Mouse (Mus musculus): ENCODE results near the gene Pcnx2.

The Pcnx2 gene

DNA sequence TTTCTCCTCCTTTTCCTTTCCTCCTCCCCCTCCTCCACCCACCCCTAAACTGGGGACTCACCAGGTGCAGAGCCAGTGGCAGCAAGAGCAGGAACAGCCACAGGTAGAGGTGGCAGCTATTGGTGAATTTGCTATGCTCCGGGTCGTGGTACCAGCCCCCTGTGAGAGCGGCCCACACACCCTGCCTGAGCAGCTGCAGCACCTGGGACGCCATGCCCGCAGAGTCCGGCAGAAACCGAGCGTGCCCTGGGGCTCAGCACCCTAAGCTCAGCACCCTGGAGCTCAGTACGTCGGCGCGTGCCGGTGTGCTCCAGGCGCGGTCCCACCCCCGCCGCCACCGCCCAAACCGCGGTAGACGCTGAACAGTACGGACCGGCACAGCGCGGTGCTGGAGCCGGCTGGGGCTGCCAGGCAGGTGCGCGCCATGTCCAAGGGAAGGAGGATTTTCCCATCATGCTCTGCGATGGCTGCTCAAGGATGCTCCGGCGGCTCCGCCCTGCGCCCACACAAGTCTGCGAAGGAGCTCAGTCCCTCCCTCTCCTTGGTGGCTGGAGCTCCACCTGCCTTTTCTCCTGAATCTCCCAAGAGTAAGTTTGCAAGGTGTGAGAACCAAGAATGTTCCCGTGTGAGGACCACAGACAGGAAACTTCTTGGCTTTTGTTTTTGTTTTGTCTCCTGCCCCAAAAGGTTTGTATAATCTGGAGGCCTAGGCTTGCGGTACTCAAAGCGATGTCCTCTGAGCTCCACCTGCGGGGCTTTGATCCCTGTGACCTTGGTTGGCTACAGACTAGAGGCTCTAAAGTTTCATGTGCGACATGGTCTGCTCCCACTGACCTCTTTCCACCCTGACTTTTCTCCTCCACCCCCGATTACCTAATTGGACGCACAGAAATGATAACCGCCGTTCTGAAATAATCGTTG lies at the start of gene Pcnx2:
Gene Pcnx2 (minus strand): TSS at position 450 of the 921 bp plus-strand sequence.
- in situ Hi-C loops (cut with MboI, MseI): no loop called here

DNA sequence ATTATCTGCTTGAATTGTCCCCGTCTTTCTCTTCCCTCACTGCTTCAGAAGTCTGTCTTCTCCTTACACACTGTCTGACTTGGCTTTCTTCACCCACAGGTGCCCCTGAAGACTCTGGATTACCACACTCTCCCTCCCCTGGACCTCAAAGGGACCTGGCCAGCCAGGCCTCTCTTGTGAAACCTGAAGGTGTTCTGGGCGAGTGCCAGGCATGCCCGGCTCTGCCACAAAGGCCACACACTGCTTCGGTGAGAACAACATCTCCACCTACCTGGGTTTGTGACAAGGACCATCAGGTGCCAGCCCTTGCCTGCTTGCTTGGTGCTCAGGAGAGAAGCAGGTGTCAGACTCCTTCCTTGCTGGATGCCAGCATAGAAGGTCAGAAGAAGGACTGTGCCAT lies 46.4 kb upstream of the Pcnx2 start:
- in situ Hi-C loops (cut with MboI, MseI): no loop called here

DNA sequence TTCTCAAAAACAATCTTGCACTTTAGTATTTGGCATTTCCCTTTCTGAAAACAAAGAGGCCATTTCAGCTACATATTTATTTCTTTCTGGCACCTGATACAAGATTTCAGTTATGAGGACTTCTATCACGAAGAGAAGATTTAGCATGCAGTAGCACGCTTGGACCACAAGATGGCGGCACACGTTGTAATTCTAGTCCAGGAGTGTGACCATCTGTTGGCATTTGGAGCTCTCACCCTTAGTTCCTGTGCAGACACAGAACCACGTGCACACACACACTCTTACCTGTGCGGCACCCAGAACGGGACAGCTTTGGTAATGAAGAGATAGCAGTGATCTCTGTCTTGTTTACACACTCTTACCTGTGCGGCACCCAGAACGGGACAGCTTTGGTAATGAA lies 37.5 kb upstream of the Pcnx2 start:
- in situ Hi-C loops (cut with MboI, MseI): no loop called here

- in situ Hi-C loops (cut with MboI, MseI): no loop called here
These were observed 33.7 kb upstream of the Pcnx2 start for GRCm38 (mm10) chr8:125931822-125932221.

DNA sequence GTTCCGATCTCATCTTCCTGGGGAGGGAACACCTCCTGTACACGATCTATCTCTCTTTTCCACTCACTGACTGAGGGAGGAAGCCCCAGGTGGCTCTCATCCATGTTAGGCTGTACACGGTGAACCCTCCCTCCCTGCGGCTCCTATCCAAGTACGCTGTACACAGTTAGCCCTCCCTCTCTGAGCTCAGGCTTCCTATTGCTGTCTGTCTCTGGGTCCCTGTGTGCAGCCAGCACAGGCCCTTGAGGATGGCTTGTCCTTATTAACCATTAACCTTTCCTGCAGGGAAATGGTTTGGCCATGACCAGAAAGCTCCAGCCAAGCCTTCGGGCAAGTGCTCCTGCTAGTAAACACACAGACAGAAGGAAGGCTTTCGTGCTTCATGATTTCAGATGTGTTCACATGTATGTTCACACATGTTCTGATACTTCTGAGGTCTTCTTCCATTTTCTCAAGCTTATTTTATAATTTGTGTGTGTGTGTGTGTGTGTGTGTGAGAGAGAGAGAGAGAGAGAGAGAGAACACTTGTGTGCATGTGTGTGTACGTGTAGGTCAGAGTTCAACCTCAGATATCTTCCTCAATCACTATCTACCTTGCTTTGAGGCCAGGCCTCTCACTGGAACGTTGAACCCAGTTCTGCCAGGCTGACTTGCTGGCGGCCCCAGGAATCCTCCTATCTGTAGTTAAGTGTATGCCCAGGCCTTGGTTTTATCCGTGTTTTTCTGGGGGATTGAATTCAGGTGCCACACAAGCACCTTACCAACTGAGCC lies 32.3 kb upstream of the Pcnx2 start:
- in situ Hi-C loops (cut with MboI, MseI): no loop called here

DNA sequence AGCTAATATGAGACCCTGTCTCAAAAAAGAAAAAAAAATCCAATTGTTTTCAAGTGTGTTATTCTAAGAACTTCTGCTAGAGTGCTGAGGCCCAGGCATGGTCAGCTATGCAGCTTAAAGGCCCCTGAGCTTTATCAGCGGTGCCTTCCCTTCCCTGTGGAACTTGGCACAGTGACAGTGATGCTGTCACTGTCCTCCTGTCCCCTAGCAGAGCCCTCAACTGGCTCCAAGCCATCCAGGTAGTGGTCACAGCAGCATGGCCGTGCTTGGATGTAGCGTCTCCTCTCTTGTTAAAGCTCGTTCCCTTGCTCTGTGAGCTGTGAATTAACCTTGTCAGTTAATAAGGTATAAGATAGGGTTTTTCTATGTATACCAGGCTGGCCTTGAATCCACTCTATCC lies 28.5 kb upstream of the Pcnx2 start:
- in situ Hi-C loops (cut with MboI, MseI): no loop called here

GRCm38 (mm10) chr8:125922333-125922732 lies 24.2 kb upstream of the Pcnx2 start:
- in situ Hi-C loops (cut with MboI, MseI): no loop called here

- in situ Hi-C loops (cut with MboI, MseI): no loop called here
These were observed 22.6 kb upstream of the Pcnx2 start for GRCm38 (mm10) chr8:125920761-125921160.

DNA sequence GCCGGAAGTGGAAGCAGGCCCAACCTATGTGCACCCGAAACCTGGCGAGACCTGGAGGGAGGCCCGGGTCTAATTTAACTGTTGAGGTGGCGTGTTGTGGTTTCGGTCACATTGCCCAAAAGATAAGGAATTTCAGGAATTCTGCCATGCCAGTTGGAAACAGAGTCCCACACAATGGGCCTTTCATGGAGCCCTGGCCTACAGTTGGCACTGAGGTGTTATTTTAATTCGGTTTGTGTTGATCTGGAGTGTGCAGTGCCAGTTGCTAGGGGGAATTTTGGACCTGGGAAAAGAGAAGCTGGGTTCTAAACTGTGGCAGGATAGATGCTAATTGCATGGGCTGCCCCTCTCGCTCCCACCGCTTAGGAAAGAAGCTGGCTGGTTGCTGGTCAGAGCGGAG lies 22.2 kb upstream of the Pcnx2 start:
- in situ Hi-C loops (cut with MboI, MseI): no loop called here

- in situ Hi-C loops (cut with MboI, MseI): no loop called here
These were observed 21.4 kb upstream of the Pcnx2 start for GRCm38 (mm10) chr8:125919560-125919959.

- in situ Hi-C loops (cut with MboI, MseI): no loop called here
These were observed 20.6 kb upstream of the Pcnx2 start for GRCm38 (mm10) chr8:125918719-125919118.

- in situ Hi-C loops (cut with MboI, MseI): no loop called here
These were observed 18.9 kb upstream of the Pcnx2 start for GRCm38 (mm10) chr8:125917013-125917412.

DNA sequence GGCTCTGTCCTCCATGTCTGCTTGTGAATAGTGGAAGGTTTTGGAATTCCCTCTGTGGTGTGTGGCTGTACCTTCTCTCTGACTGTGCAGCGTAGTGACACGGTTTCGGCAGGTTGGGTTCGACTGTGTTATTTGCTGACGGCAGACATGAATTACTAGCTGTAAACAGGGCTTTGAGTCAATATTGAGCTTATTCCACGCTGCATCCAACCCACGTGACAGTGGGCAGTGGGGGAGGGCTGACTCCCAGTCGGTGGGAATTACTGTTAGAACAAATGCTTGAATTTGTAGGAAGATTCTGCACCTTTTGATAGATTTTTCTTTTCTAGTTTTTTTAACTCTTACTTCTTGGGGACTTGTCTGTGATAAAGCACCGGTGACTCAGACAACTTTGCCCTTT lies 16.3 kb upstream of the Pcnx2 start:
- in situ Hi-C loops (cut with MboI, MseI): no loop called here

GRCm38 (mm10) chr8:125913206-125913605 lies 15.1 kb upstream of the Pcnx2 start:
- in situ Hi-C loops (cut with MboI, MseI): no loop called here

DNA sequence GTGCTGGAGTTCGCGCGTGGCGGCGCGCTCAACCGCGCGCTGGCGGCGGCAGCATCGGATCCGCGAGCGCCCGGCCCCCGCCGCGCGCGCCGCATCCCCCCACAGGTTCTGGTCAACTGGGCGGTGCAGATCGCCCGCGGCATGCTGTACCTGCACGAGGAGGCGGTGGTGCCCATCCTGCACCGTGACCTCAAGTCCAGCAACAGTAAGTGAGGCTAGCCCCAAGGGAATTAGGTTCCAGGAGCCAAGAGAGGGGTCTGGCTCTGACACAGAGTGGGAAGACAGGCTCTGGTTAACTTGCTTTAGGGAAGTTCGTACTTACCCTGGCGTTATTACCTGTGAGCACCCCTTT lies 13.1 kb upstream of the Pcnx2 start:
- in situ Hi-C loops (cut with MboI, MseI): no loop called here

- in situ Hi-C loops (cut with MboI, MseI): no loop called here
These were observed 12.5 kb upstream of the Pcnx2 start, which contains the start of gene Map3k21 for GRCm38 (mm10) chr8:125910365-125911228. Map3k21 (plus strand) TSS chr8:125910450.

DNA sequence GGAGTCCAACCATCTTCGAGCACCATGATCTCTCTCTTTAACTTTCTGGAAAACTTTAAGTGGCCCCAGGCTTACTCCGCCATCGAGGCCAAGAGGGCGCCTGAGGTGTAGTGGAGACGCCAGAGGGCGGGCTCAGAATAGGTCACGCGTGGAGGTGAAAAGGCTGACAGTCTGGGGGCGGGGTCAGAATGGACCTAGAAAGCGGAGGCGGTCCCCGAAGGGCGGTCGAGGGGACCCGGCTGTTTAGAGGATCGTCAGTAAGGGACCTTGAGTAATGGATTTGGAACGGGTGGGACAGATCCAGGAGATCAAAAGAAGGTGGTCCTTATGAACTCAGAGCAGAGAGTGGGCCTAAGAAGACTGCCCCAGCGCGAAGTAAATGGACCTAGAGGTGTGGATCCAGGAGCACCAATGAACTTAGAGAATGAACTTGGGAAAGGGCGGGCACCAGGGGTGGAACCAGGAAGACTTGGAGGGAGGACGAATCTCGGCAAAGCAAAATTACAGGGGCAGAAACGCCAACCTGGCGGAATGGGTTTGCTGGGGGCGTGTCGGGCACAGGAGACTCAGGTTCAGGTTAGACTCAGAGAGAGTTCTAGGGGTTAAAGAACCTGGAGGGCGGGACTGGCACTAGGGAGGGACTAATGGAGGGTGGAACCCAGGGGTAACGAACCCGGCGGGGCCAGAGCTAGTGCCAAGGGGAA lies 11.7 kb upstream of the Pcnx2 start:
- in situ Hi-C loops (cut with MboI, MseI): no loop called here

DNA sequence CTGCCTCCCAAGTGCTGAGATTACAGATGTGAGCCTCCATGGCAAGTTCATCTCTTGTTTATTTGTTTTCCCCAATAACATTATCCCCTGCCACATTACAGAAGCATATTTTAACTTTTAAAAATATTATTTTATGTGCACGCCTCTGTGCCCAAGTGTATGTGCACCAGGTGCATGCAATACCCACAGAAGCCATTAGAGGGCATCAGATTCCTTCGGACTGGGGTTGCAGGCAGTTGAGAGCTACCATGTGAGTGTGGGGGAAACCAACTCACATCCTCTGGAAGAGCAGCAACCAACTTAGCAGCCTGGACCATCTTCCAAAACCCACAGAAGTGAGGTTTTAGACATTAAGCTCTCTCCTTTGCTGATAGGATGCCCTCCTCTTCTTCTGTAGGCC lies 9.2 kb upstream of the Pcnx2 start:
- in situ Hi-C loops (cut with MboI, MseI): no loop called here

DNA sequence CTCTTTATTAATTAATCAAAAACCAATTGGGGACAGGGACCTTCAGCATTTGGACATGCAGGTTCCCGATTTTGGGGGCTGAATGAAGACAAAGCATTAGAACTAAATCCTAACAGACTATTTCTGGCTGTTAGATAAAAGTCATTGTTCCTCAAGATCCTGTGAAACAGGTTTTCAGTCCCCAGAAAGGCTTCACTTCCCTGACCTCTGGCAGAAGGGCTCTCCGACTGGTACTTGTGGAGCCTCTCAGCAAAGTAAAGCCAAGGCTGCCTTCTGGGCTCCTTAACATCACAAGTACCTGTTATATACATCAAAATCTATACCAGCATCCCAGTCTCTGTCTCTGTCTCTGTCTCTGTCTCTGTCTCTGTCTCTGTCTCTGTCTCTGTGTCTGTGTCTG lies 7.2 kb upstream of the Pcnx2 start:
- in situ Hi-C loops (cut with MboI, MseI): no loop called here

DNA sequence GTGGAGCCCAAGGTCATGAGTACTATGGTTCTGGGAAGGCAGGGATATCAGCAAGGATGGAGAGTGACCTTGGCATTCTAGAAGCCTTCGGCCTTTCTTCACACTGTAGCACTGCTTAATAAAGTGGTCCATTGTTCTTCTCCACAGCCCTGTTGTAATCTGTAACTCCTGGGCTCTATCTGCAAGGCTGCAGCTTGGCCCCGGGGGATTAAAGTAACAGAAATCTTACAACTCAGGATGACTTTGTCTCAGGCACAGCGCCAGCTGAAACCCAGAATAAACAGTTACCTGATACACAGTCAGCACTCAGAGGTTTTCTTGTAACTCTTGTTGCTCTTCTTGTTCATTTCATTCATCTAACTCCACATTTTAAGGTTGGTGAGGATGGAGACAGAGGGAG lies 4.4 kb upstream of the Pcnx2 start:
- in situ Hi-C loops (cut with MboI, MseI): no loop called here

DNA sequence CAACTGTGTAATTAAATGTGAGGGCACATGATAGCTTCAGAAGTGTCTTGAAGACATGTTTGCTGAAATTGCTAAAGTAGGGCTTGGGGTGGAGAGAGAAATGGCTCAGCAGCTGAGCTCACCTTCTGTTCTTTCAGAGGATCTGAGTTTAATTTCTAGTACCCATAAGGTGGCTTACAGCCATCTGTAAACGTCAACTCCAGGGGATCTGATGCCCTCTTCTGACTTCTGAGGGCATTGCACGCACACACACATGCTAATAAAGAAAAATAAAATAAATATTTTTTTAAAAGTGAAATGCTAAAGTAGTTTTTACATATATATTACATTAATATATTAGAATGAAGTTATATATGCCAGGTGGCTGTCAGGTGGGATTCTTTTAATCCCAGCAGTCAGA lies 3.0 kb upstream of the Pcnx2 start:
- in situ Hi-C loops (cut with MboI, MseI): no loop called here
